In the genomic region with DNA sequence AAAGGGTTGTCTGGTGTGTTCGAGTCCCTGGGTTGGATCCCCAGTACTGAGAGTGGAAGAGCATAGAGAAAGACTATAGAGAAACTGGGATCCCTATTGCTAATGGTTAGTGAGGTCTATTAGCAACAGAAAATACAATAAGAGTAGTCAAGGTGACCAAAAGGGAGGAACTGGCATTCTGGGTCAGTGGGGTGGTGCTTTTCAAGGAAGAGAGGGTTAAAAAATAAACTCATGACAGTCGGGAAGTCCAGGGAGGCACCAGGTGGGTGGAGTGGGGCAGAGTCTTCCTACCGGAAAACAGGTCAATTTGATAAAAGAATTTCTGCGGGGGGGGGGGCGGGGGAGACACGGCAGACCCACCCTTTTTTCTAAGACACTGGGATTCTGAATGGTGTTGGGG, we compare ENCODE assay signal across 8 mouse cellular contexts. TPM values are rescaled to one million over a fixed set of nuclear protein-coding genes. Genes with fewer than 3 reads are reported as not detected.
A peak's percentile ranks its signal among the peaks of the same experiment; 100 is the strongest.
DNase-seq lines count a peak whose midpoint lies in the region; ATAC-seq lines count a peak whose summit lies in the region.

No protein-coding gene starts in this region.

- H3K4me3 ChIP-seq in megakaryocyte, embryonic 14.5 days (replicated peaks) = peak overlapping the region; percentile 96
- H3K4me3 ChIP-seq in hindbrain, embryonic 11.5 days (ENCODE audit: low read depth, low read length) = no peak overlapping the region
- peak overlapping the region; percentile 93 for H3K4me3 ChIP-seq in stomach, embryonic 16.5 days (replicated peaks; ENCODE audit: low read length)

- DNase-seq in hindbrain, embryonic 11.5 days (ENCODE audit: low spot score) = no peak
- peak; percentile 16 for DNase-seq in liver
- no peak for DNase-seq in adrenal gland, postnatal 14 days
- DNase-seq in retina, embryonic 14.5 days (ENCODE audit: low spot score) = no peak
- DNase-seq in layer of hippocampus, adult 18-20 months (ENCODE audit: low spot score in 2 of 2) = no peak

- no peak for ATAC-seq in megakaryocyte, adult 5-6 weeks (ENCODE audit: poor library complexity, severe bottlenecking)
- peak; percentile 1; the same call in 1 of the 2 replicates for ATAC-seq in hindbrain, embryonic 11.5 days (ENCODE audit: low FRiP score)
- no peak for ATAC-seq in stomach, embryonic 16.5 days (ENCODE audit: insufficient read depth, low FRiP score)

- no peaks in the 10 kb centered on the region for H3K36me3 ChIP-seq in megakaryocyte, embryonic 14.5 days (replicated peaks; ENCODE audit: low read length)
- H3K36me3 ChIP-seq in hindbrain, embryonic 11.5 days (ENCODE audit: control insufficient read depth, insufficient read depth, low read length) = no peaks in the 10 kb centered on the region
- H3K36me3 ChIP-seq in stomach, embryonic 16.5 days (ENCODE audit: control insufficient read depth, insufficient read depth, low read length) = no peaks in the 10 kb centered on the region

- H3K4me1 ChIP-seq in megakaryocyte, embryonic 14.5 days = peaks cover 48% of the 10 kb centered on the region
- H3K4me1 ChIP-seq in hindbrain, embryonic 11.5 days (replicated peaks; ENCODE audit: control insufficient read depth, insufficient read depth, low read length) = peaks cover 5% of the 10 kb centered on the region
- peaks cover 10% of the 10 kb centered on the region; the same call in 1 of the 2 replicates for H3K4me1 ChIP-seq in stomach, embryonic 16.5 days (ENCODE audit: control insufficient read depth, insufficient read depth, low read length)

- H3K27me3 ChIP-seq in megakaryocyte, embryonic 14.5 days (replicated peaks) = peaks cover 36% of the 10 kb centered on the region
- H3K27me3 ChIP-seq in hindbrain, embryonic 11.5 days (ENCODE audit: control insufficient read depth, insufficient read depth, low read length) = no peaks in the 10 kb centered on the region
- no peaks in the 10 kb centered on the region for H3K27me3 ChIP-seq in stomach, embryonic 16.5 days (ENCODE audit: control insufficient read depth, insufficient read depth, low read length)

- 8% methylated on average over 6 of the region's 6 CpGs for WGBS in hindbrain, embryonic 11.5 days
- 14% methylated on average over 6 of the region's 6 CpGs for WGBS in stomach, embryonic 16.5 days

- H3K27ac ChIP-seq in hindbrain, embryonic 11.5 days (ENCODE audit: low read depth, low read length) = no peak overlapping the region
- peak overlapping the region; percentile 75 for H3K27ac ChIP-seq in stomach, embryonic 16.5 days (ENCODE audit: low read length)

- no peaks in the 10 kb centered on the region for H3K9me3 ChIP-seq in megakaryocyte, embryonic 14.5 days
- H3K9me3 ChIP-seq in hindbrain, embryonic 11.5 days (ENCODE audit: control insufficient read depth, low read length) = no peaks in the 10 kb centered on the region
- H3K9me3 ChIP-seq in stomach, embryonic 16.5 days (replicated peaks; ENCODE audit: control insufficient read depth, low read length) = no peaks in the 10 kb centered on the region

- peak overlapping the region; percentile 93 for H3K4me2 ChIP-seq in hindbrain, embryonic 11.5 days (replicated peaks; ENCODE audit: low read depth, low read length)
- H3K4me2 ChIP-seq in stomach, embryonic 16.5 days (ENCODE audit: low read depth, low read length) = peak overlapping the region; percentile 81

- H3K9ac ChIP-seq in hindbrain, embryonic 11.5 days (ENCODE audit: low read depth, low read length) = 0 out of 2 replicates have a peak overlapping the region, but pooled peaks have one; percentile 27
- peak overlapping the region; percentile 70 for H3K9ac ChIP-seq in stomach, embryonic 16.5 days (ENCODE audit: low read length)

RNA-seq across cellular contexts. Expression of a gene that starts 0.8 kb away (rescaled TPM):
- polyA plus RNA-seq in megakaryocyte, embryonic 14.5 days (2012; ENCODE audit: insufficient read depth, low replicate concordance) = 1.7 and 4.5 TPM in 2 replicates
- 6.7 and 7.5 TPM in 2 replicates for total RNA-seq in megakaryocyte, adult 5-6 weeks (2015)
- total RNA-seq in megakaryocyte, adult 5-6 weeks (2017) = 5.6 and 6.9 TPM in 2 replicates
- polyA plus RNA-seq in hindbrain, embryonic 11.5 days (2014; fragmentation: Nextera tagmentation; extraction: Ambion mirVana) = 6.8 and 7.3 TPM in 2 replicates
- polyA plus RNA-seq in stomach, embryonic 16.5 days (2015; fragmentation: Nextera tagmentation; extraction: Ambion mirVana) = 7.7 and 8.1 TPM in 2 replicates
- 20.0 and 22.1 TPM in 2 replicates for total RNA-seq in adrenal gland, postnatal 14 days (2021)
- 10 to 100 TPM; 27.7 to 27.9 TPM for total RNA-seq in layer of hippocampus, adult 18-20 months (2021)
